Mouse (Mus musculus) urinary bladder, postnatal 4 days (tissue): Measurements from ENCODE around the gene Lig3.
"Not testable (repeated sequence)": the region's sequence is repeated elsewhere in the genome, so short reads cannot be mapped to it uniquely, and the experiment has no call there.

Experiments used
- DNase-seq, 2 experiments: peaks; one replicate each; pipeline ENCODE4 v3.0.0; 2021 to 2022; ENCODE audit warnings: low spot score in 2 of 2

Lig3 gene

GRCm38 (mm10) chr11:82831008-82831893 is 50.3 kb downstream of the Lig3 start:
- no peak for DNase-seq

DNA sequence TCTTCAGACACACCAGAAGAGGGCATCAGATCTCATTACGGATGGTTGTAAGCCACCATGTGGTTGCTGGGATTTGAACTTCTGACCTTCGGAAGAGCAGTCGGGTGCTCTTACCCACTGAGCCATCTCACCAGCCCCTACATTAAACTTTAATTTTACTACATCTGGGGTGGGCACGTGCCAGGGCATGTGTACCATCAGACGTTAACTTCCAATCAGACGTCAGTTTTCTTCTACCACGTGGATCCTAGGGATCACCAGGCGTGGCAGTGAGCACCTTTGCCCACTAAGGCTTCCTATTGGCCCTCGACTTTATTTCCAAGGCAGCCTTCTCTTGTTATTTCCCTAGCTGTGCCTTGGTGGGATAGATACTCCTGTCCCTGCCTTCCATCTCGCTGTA is 51.5 kb downstream of the Lig3 start:
- not testable (repeated sequence) for DNase-seq

DNA sequence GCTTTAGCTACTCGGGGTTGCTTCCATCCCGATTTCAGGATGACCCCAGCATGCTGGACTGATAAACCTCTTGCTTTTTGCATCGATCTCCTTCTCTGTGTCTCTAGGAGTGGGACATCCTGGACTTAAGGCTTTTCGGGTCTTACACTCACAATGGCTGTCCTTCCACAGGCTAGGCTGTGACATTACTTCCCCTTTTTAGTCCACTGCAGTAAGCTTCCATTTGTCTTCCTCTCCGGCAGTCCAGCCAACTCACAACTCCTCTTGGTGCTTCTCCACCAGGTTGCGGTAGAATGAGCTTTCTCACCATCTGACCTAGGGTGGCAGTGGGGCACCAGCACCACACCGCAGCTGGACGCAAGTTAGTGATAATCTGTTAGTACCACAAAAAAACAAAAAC is 53.0 kb downstream of the Lig3 start:
- DNase-seq: no peak

DNA sequence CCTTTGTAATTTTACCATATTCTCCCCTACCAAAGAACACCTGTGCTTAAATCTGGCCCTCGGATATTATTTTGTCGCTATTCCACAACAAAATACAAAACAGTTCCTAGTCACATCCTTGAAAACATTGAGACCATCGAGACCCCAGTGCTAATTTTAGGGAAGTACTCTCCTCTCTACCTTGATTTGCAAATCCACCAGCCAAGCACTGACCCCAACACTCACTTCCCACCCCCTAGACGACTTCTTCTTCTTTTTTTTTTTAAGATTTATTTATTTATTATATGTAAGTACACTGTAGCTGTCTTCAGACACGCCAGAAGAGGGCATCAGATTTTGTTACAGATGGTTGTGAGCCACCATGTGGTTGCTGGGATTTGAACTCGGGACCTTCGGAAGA is 53.5 kb downstream of the Lig3 start:
- not testable (repeated sequence) for DNase-seq

GRCm38 (mm10) chr11:82835616-82836432 is 54.9 kb downstream of the Lig3 start:
- DNase-seq: no peak

GRCm38 (mm10) chr11:82837192-82837591 is 56.3 kb downstream of the Lig3 start:
- DNase-seq: no peak

DNA sequence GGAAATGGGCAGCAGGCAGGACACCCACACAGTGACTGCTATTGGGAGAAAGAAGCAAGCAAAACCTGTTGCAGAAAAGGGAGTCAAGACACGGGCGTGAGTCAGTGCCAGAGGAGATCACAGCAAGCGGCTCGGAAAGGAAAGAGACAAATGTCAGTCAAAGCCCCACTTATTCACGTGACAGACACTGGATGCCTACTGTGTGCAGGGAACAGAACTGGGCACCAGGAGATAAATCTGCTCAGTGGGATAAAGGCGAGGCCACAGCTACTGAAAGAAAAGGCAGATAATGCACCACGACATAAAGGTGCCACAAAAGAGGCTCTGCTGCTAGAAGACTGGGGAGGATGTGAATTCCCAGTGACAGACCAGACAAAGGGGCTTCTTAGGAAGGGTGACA is 56.9 kb downstream of the Lig3 start:
- no peak for DNase-seq

DNA sequence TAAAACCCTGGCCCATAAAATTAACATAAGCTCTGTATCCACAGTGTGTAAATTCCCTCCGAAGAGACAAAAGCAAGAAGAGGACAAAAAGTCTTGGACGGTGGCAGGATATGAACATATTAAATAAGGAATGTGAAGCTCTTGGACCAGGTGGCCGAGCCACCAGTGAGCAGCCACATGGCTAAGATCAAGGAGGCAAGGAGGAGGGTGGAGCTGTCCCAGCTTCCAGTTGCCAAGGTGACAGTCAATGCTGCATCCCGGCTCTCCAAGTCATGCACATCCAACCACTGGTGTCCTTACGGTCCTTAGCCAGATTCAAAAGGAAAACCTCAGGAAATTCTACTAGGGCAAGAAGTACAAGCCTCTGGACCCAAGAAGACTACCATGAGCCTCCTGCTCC is 57.6 kb downstream of the Lig3 start:
- DNase-seq: no peak

DNA sequence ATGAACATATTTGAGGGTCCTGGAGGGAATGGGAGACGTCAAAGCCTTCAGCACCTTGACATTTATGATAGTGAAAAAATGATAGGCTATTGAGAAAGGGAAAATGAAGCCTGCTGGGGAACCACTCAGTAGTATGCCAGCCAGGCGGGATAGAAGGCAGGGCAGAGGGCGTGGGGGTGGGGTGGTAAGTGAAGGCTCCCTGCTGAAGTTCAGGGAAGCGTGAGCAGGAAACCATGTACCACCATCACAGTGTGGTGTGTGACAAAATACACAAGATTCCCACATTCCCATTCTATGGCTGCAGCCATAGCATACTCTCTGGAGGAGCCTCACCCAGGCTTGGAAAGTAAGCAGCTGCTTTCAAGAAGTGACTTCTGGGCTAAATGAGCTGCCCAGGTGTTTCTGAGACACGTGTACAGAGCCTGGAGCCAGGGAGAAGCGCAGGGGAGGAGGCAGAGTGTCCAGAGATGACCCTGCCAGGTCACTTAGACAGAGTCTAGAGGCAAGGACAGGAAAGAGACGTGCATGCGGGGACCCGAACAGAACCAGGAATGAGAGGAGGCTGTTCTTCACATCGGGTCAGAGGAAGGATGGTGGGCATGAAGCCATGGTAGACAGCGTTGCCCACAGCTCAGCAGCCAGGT is 64.0 kb downstream of the Lig3 start:
- DNase-seq: no peak

GRCm38 (mm10) chr11:82845415-82846078 is 64.6 kb downstream of the Lig3 start:
- DNase-seq: peak; percentile 55 to 74

- DNase-seq: no peak
Measured at GRCm38 (mm10) chr11:82846079-82846436, 65.2 kb downstream of the Lig3 start.

GRCm38 (mm10) chr11:82846938-82847337 is 66.0 kb downstream of the Lig3 start:
- peak in 1 of 2 experiments; percentile 40 for DNase-seq

DNA sequence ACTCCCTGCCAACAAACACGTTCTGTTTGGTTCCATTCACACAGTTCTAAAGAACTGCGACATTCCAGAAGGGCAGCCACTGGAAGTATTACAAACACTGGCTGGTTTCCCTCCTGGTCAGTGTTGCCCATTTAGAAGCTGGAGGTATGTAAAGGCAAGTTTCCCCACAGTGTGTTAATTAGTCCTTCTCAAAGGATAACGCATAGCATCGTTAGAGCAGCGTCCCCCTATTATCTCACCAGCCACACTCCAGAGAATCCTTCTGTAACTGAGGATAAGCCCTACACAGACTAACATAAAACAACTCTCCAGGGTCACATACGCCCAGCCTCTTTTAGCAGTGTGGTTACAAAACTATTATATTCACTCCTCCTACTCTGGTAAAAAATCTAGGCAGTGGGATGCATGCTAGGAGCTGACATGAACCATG is 66.7 kb downstream of the Lig3 start:
- no peak for DNase-seq

- no peak for DNase-seq
Measured at GRCm38 (mm10) chr11:82850259-82850658, 69.4 kb downstream of the Lig3 start.

GRCm38 (mm10) chr11:82852115-82852514 is 71.2 kb downstream of the Lig3 start:
- no peak for DNase-seq

DNA sequence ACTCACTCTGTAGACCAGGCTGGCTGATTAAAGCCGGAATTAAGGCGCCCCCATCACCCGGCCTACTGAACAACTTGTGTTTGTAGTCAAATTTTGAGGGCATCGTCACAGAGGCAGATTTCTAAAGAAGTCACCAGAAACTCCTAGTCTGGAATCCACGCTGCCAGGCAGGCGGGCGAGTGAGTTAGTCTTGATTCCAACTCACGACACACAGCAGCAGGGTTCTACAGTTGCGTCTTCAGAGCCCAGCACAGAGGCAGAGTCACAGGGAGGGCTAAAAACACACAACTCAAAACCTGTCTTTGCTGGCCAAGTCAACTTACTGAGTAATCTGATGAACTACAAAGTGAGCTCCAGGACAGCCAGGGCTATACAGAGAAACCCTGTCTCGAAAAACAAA is 71.6 kb downstream of the Lig3 start:
- DNase-seq: no peak

GRCm38 (mm10) chr11:82852958-82853357 is 72.0 kb downstream of the Lig3 start:
- no peak for DNase-seq
